Mouse (Mus musculus) ZHBTc4 (cell line): ENCODE measurements around the gene Zfp101.

Experiments
- DNase-seq: peaks from one replicate; pipeline ENCODE4 v3.0.0-alpha.2; 2011; ENCODE audit warnings: low read depth, low spot score

The Zfp101 gene

GRCm38 (mm10) chr17:33394182-33395034 is at the start of gene Zfp101:
TSS of gene Zfp101 (minus strand) at chr17:33394641.
- DNase-seq = peak; percentile 95

DNA sequence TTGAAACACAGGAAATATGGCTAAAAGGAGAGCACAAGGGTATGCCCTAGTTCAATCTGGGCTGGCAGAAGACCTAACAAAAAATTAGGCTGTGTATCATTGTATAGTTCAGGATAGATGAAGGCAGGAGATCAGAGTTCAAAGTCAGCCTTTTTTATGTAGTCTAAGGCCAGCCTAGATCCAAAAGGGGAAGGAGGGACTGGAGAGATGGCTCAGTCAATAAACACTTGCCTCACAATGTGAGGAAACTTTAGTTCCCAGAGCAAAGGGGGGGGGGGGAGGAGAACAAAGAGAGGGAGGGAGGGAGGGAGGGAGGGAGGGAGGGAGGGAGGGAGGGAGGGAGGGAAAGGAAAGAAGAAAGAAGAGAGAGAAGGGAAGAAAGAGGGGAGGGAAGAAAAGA is 46.7 kb upstream of the Zfp101 start:
- no peak for DNase-seq

- no peak for DNase-seq
These were observed 45.5 kb upstream of the Zfp101 start for GRCm38 (mm10) chr17:33439922-33440321.

- DNase-seq = peak; percentile 87
These were observed 44.7 kb upstream of the Zfp101 start for GRCm38 (mm10) chr17:33439148-33439547.

GRCm38 (mm10) chr17:33432019-33432946 is 37.8 kb upstream of the Zfp101 start, which contains the start of gene Actl9:
TSS of gene Actl9 (plus strand) at chr17:33432896.
- no peak for DNase-seq

DNA sequence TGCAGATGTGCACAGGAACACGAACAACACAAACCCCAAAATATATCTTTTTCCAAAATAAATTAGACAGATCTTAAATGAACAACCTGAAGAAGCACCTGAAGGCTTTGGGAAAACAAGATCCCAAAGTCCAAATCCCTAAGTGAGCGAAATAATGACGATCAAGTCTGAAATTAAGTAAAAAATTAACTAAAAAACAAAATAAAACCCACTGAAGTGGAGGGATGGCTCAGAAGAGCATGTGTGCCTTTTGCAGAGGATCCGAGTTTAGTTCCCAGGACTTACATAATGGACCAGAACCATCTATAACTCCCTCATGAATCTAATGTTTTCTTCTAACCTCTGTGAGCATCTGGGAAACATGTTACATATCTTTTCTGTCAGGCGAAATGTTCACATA is 2.2 kb downstream of the Zfp101 start:
- DNase-seq = no peak

DNA sequence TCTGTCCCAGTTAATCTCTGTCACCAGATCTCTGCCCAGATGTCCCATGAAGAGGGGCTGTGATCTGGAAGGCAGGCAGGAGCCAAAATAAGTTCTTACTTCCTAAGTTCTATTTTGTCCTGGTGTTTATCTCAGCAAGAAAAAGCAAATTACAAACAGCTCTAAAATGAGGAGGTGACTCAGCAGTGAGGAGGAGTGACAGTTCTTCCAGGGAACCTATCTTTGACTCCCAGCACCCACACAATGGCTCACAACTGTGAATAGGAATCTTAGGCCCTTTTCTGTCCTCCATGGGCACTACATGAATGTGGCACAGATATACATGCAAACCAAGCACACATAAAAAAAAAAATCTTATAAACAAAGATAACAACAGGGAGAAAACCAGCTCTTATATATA is 8.7 kb downstream of the Zfp101 start:
- DNase-seq = no peak

- no peak for DNase-seq
These were observed 21.6 kb downstream of the Zfp101 start for GRCm38 (mm10) chr17:33372795-33373194.

DNA sequence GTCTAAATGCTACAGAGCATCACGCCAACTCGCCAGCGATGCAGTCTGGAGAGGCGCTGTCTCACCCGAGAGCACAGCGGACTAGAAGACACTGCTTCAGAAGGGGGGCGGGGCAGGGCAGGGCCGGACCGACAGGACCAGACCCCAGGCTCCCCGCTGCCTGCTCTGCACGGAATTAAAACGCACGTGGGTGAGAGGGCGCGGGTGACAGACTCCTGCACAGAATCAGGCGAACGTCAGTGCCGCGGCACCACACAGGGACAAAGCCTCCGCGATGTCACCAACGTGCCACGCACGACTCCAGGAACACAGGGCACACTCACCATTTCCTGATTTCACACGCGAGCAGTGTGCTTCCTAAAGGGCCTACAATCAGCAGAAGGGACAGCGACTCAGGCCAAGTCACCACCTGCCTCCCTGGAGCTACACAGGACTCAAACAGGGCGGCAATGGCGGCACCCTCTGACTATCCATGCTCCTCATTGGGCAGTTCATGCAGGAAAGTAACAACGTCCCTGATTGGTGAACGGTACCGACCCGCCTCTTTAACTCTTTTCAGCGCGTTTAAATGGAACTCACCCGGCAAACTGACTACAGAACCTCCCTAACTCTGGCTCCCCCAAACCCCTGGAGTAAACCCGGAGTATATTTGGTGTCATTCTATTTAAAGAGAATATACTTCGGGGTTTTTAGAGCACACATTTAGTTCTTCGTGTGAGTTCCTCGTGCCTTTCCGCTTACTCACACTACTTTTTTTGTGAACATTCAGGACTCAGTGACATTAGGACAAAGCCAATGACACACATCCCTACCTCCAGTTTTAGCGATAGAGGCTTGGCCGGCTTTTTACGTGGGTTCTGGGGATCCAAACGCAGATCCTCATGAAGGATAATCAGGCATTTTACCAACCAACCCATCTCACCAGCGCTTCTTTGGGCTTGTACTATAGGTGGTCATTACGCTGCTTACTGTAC is 35.7 kb downstream of the Zfp101 start, which contains the start of gene Zfp81:
Zfp81 (minus strand) TSS at position 468 of the 974 bp plus-strand sequence.
- DNase-seq = peak; percentile 95

DNA sequence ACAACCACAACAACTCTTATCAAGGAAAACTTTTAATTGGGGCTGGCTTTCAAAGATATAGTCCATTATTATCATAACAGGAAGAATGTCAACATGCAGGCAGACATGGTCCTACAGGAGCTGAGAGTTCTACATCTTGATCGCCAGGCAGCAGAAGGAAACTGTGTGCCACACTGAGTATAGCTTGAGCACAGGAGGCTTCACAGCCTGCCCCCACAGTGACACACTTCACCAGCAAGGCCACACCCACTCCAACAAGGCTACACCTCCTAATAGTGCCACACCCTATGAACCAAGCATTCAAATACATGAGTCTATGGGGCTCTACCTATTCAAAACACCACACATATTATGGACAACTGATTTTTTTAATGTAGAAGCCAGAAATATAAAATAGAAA is 41.5 kb downstream of the Zfp101 start:
- peak; percentile 10 for DNase-seq
